Mouse (Mus musculus) 416B (cell line): ENCODE measurements around the gene Chit1.
A peak's percentile ranks its signal among the peaks of the same experiment; 100 is the strongest.

Experiments
- DNase-seq: peaks from one replicate; pipeline ENCODE4 v3.0.0; 2011; ENCODE audit warnings: low read depth

Gene Chit1

DNA sequence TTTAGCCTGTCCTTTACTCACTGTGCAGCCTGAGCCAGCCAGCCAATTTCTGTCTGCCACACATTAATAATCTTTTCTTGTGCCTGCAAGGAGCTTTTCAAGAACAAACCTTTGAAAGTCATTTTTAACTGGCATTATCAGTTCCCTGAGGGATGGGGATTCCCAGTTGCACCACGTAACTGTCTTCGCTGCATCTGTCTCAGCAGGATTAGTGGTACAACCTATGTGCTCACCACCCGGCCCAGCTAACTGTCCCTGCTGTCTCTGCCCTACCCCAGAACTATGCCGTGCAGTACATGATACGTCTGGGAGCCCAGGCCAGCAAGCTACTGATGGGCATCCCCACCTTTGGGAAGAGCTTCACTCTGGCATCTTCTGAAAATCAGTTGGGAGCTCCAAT, 77.2 kb downstream of the Chit1 start:
- DNase-seq, result no peak

DNA sequence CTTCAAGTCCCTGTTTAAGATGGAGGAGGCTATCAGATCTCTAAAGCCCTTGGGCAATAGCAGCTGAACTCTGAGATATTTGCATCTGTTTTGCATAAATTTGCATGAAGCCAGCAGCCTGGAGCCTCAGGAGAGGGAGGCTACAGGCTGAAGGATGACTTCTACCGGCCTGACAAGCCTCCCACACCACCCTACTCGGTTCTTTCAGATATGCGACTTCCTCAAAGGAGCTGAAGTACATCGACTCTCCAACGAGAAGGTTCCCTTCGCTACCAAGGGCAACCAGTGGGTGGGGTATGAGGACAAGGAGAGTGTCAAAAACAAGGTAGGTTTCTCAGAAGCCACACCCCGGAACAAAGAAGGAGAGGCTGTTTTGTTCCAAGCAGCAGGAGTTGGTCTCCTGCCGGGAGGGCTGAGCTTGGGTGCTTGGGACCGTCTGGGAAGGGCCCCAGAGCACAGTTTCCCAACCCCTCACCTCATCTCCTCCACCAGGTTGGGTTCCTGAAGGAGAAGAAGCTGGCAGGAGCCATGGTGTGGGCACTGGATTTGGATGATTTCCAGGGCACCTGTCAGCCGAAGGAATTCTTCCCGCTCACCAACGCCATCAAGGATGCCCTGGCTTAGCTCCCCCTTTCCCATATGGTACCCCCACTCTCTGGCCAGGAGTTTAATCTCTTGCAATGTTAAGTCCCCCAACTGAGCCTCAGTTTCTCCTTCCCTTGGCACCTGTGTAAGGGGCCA, 78.1 kb downstream of the Chit1 start:
- peak; percentile 9 for DNase-seq

DNA sequence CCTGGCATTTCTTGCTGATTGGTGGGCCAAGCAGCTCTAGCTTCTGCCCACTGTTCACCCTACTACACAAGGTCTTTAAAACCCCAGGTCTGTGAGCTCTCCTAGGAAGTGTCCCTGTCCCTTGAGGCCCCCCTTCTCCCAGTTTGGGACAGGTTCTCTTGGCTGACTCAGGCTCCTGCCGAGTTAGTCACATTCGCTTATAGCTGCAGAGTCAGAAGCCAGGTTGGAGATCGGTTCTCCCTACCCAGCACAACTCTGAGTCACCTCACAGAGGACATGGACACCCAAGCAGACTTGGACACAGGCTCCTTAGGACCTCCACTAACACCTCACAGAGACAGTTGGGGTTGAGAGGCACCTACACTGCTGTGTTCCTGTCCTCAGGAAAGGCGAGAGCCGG, 80.2 kb downstream of the Chit1 start:
- no peak for DNase-seq

DNA sequence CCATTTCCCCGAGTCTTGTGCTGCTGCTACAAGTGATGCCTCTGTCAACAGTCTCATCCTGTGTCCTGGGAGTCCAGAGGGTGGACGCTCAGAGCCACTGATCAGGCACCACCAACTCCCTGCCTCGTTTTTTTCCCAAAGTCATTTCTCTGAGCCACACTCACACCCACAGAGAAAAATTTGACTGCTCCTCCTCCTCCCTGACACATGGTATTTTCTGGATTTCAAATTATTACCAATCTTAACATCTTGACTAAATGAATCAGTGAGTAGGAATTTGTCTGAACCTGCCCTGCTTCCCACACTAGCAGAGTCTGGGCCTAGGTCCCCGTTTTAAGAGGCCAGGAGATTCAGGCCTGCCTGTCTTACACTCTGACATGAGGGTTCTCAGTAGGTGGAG, 81.0 kb downstream of the Chit1 start:
- no peak for DNase-seq

DNA sequence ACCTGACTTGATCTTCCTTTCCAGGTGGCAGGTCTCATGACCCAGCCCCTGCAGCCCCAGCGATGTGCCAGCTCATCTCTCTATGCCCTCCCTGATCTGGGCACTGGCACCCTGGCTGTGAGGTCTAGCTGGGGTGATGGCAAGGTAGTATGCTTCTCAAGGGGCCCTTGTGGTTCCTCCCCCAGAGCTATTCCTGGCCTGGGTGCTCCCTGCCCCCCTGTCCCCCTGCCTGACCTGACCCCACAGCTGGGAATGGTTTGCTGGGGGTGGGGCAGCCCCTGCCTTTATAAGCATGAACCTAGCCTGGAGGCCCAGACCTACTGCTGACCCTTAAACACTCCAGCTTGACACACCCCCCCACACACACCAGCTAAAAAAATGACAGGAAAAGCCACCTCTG, 82.1 kb downstream of the Chit1 start, which contains the start of gene Mybph:
Mybph (plus strand) TSS at position 323 of the 400 bp plus-strand sequence.
- DNase-seq, result no peak

GRCm38 (mm10) chr1:134193674-134194197, 82.7 kb downstream of the Chit1 start:
- no peak for DNase-seq

GRCm38 (mm10) chr1:134194298-134195022, 83.4 kb downstream of the Chit1 start:
- no peak for DNase-seq

- DNase-seq, result no peak
These were observed 84.1 kb downstream of the Chit1 start for GRCm38 (mm10) chr1:134195117-134195516.

- peak; percentile 32 for DNase-seq
These were observed 84.5 kb downstream of the Chit1 start for GRCm38 (mm10) chr1:134195571-134195970.

GRCm38 (mm10) chr1:134195979-134196378, 84.9 kb downstream of the Chit1 start:
- no peak for DNase-seq

GRCm38 (mm10) chr1:134196386-134196785, 85.3 kb downstream of the Chit1 start:
- DNase-seq, result peak; percentile 79

DNA sequence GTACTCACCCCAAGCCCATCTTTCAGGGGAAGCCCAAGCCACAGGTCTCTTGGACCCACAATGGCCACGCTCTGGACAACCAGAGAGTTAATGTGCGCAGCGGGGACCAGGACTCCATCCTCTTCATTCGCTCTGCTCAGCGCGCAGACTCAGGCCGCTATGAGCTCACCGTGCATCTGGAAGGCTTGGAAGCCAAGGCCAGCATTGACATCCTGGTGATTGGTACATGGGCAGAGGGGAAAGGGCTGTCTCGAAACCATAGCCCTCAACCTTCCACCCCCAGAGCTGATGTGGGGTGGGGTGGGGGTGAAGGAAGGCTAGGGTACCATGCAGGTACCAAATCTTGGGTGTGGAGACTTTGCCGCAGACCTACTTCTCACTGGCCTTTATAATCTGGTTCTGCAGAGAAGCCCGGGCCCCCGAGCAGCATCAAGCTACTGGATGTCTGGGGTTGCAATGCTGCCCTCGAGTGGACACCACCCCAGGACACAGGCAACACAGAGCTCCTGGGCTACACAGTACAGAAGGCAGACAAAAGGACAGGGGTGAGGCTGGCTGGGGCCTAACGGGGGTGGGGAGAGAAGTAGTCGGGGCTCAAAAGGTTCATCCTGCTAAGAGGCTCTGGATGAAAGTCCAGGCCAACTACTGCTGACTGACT, 86.4 kb downstream of the Chit1 start:
- DNase-seq, result no peak

DNA sequence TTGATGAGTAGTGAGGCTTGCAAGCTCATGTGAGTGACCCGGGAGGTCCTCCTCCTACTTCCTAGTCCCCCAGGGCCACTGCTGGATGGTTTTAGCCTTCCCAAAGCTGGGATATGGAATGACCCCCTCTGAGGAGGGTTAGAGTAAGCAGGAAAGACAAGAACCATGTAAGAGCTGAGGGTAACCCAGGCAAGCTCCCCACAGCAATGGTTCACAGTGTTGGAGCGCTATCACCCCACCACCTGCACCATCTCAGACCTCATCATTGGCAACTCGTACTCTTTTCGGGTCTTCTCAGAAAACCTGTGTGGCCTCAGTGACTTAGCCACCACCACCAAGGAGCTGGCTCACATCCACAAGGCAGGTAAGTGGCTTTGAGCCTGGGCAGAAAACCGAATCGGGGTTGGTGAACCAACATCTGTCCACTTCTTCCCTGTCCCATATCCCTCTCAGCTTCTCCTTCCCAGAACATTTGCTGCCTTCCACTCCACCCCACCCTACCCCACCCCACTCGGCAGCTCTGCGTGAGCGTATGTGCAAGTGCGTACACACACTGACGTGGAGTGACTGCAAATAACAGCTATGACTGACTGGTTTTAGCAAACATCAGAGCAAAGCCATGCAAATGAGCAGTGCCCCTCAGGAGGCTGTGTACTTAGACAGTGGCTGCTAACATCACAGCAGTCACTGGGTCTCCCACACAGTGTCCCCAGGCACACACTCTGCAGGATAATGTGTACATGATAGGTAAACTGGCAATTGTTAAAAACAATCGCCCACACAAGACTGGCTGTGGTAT, 87.4 kb downstream of the Chit1 start:
- no peak for DNase-seq

DNA sequence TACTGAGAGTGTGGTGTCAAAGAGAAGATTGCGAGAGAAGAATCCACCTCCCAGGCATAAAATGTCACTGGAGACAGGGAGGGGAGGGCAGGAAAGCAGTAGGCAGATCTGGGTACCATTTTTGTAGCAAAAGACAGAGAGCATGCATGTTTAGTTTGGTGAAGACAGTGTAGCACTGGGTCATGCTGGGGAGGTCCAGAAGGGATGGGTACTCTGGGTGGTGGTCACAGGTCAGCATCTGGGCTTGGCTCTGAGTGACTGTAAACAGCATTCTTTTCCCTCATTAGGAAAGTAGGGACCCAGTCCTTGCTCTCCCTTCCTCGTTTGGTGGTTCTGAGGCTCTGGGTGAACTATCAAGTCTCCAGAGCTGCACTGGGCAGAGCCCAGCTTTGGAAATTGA, 89.4 kb downstream of the Chit1 start:
- no peak for DNase-seq
